Mouse (Mus musculus) heart, adult 2 months (tissue): Measurements from ENCODE around the gene Ltf. TPM values are rescaled to one million over a fixed set of nuclear protein-coding genes. Genes with fewer than 3 reads are reported as not detected.
A peak's percentile ranks its signal among the peaks of the same experiment; 100 is the strongest.

ENCODE experiments used
- DNase-seq, 2 experiments: peaks; one replicate each; pipeline ENCODE4 v3.0.0; 2021
- H3K27ac ChIP-seq: fragments of 200-600 bp; 2 replicates; pipeline ENCODE4 v1.8.1; 2022
- H3K27me3 ChIP-seq: fragments of 200-500 bp; 2 replicates; pipeline ENCODE4 v1.6.1; 2012; ENCODE audit warnings: mild to moderate bottlenecking, low read length, inconsistent platforms, mixed read lengths; ENCODE audit not compliant: control insufficient read depth, insufficient read depth
- H3K36me3 ChIP-seq: fragments of 200-500 bp; 2 replicates; pipeline ENCODE4 v1.6.1; 2012; ENCODE audit warnings: low read length, inconsistent platforms; ENCODE audit not compliant: control insufficient read depth, insufficient read depth
- H3K4me1 ChIP-seq: fragments of 200-500 bp; 2 replicates; pipeline ENCODE4 v1.6.1; 2011; ENCODE audit warnings: low read length; ENCODE audit not compliant: control insufficient read depth, insufficient read depth
- H3K4me3 ChIP-seq: fragments of 200-600 bp; 2 replicates; pipeline ENCODE4 v1.8.1; 2022
- H3K79me2 ChIP-seq: fragments of 200-500 bp; replicated peaks from 2 replicates; pipeline ENCODE4 v1.6.1; 2012; ENCODE audit warnings: mild to moderate bottlenecking, inconsistent platforms, low read length, moderate library complexity, mixed read lengths; ENCODE audit not compliant: control insufficient read depth, insufficient read depth
- H3K9ac ChIP-seq: fragments of 200-500 bp; 2 replicates; pipeline ENCODE4 v1.6.1; 2012; ENCODE audit warnings: low read depth, mild to moderate bottlenecking, control low read depth, inconsistent platforms, low read length, mixed read lengths
- CTCF ChIP-seq: fragments of 200-600 bp; IDR thresholded peaks from 2 replicates; pipeline ENCODE4 v1.8.1; 2022; ENCODE audit warnings: antibody characterized with exemption, mild to moderate bottlenecking, moderate library complexity
- EP300 ChIP-seq: fragments of 200-500 bp; IDR thresholded peaks from 2 replicates; pipeline ENCODE4 v1.6.1; 2011; ENCODE audit warnings: low read depth, low read length, control low read depth; ENCODE audit not compliant: insufficient read depth
- POLR2A ChIP-seq: fragments of 200-500 bp; IDR thresholded peaks from 2 replicates; pipeline ENCODE4 v1.6.1; 2011; ENCODE audit warnings: mild to moderate bottlenecking, low read depth, low read length, control low read depth; ENCODE audit not compliant: insufficient read depth
- WGBS: fragments of 180-500 bp; shearing (Covaris S2); methylation state at CpG from one replicate; pipeline ENCODE4 v1.1.7; 2018; 5-methylcytosine and 5-hydroxymethylcytosine counted together
- intact Hi-C: fragments of 180-260 bp; cut with DNase I; formaldehyde crosslinking; loops from one replicate; pipeline ENCODE4 v1.15.1; 2025
- polyA plus RNA-seq: library from polyadenylated mRNA; depleted of rRNA; stranded (reverse); fragments of >200 nt; gene quantifications from 2 replicates; pipeline ENCODE4 v1.2.3, GENCODE M21; 2012
- total RNA-seq, 2 experiments: library from RNA; stranded (reverse); gene quantifications; 2 replicates each; pipeline ENCODE4 v1.2.3; 2021

Gene Ltf
- total and polyA plus RNA-seq, 3 experiments: 20.1 TPM; not detected in 2

GRCm38 (mm10) chr9:110994716-110995172 lies 24.3 kb upstream of the Ltf start:
- intact Hi-C loops: loop anchor here (5.0 kb wide), 2 partner anchors 72 to 258 kb away; no protein-coding TSS in a partner anchor
- Histone ChIP-seq H3K4me3 (peak overlapping the region; percentile 45), H3K27me3 (no peaks in the 10 kb centered on the region), H3K79me2 (no peaks in the 10 kb centered on the region), H3K27ac (peak overlapping the region; percentile 81), H3K36me3 (no peaks in the 10 kb centered on the region), H3K4me1 (peaks cover 13% of the 10 kb centered on the region), H3K9ac (peak overlapping the region; percentile 9)
- peak; percentile 54; the same call in 1 of the 2 replicates for TF ChIP-seq EP300
- peak; percentile 71 for TF ChIP-seq POLR2A
- TF ChIP-seq CTCF: peak; percentile 55
- WGBS: 12% methylated on average over 13 of the region's 13 CpGs
- DNase-seq: peak; percentile 79 to 87

- H3K4me1 ChIP-seq: peaks cover 13% of the 10 kb centered on the region
- no peaks in the 10 kb centered on the region for H3K36me3 ChIP-seq
- intact Hi-C loops: loop anchor here (1.0 to 5.0 kb wide), 3 partner anchors 75 to 255 kb away; no protein-coding TSS in a partner anchor
- DNase-seq: peak; percentile 68 to 76
- no peaks in the 10 kb centered on the region for H3K27me3 ChIP-seq
- under 1% methylated on average over 5 of the region's 5 CpGs for WGBS
- no peak overlapping the region for H3K27ac ChIP-seq
- peak; percentile 93 for TF ChIP-seq CTCF
- TF ChIP-seq EP300: peak; percentile 99
- no peak for TF ChIP-seq POLR2A
- H3K9ac ChIP-seq: no peak overlapping the region
- no peak overlapping the region for H3K4me3 ChIP-seq
- H3K79me2 ChIP-seq: no peaks in the 10 kb centered on the region
Observed at GRCm38 (mm10) chr9:110997245-110997644, 21.8 kb upstream of the Ltf start.

DNA sequence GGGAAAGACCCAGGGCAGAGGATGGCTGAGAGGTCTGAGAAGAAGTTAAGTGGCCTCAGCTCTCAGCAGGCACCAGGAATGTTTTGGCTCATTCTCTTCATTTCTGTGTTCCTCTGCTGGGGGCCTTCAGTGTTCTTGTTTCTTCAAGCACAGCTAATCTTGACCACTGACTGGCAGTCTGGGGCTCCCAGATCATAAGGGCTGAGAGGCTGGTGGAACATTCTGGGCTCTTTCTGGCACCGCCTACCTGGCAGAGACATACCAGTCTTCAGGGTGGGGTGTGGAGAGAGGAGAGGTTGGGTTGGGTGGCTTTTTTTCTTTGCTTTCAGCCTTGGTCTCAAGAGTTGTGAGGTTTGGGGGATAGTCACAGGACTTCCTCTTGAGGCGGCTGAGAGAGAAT lies 20.0 kb upstream of the Ltf start:
- H3K36me3 ChIP-seq: no peaks in the 10 kb centered on the region
- peaks cover 13% of the 10 kb centered on the region for H3K4me1 ChIP-seq
- H3K9ac ChIP-seq: no peak overlapping the region
- TF ChIP-seq POLR2A: no peak
- no peak for TF ChIP-seq EP300
- TF ChIP-seq CTCF: no peak
- no peak overlapping the region for H3K4me3 ChIP-seq
- peak overlapping the region; percentile 47 for H3K27ac ChIP-seq
- H3K27me3 ChIP-seq: no peaks in the 10 kb centered on the region
- no peaks in the 10 kb centered on the region for H3K79me2 ChIP-seq
- intact Hi-C loops: loop anchor here (5.0 kb wide), 2 partner anchors 77 to 253 kb away; no protein-coding TSS in a partner anchor
- DNase-seq: no peak
- 73% methylated on average over 2 of the region's 2 CpGs for WGBS

- Histone ChIP-seq H3K4me3 (no peak overlapping the region), H3K4me1 (peaks cover 12% of the 10 kb centered on the region), H3K9ac (no peak overlapping the region), H3K36me3 (no peaks in the 10 kb centered on the region), H3K27me3 (no peaks in the 10 kb centered on the region), H3K79me2 (no peaks in the 10 kb centered on the region), H3K27ac (peak overlapping the region; percentile 3; the same call in 1 of the 2 replicates)
- intact Hi-C loops: loop anchor here (5.0 kb wide), 2 partner anchors 78 to 252 kb away; no protein-coding TSS in a partner anchor
- TF ChIP-seq CTCF (no peak), EP300 (0 out of 2 replicates have a peak, but pooled peaks have one; percentile 50)
- peak; percentile 52 to 60 for DNase-seq
- 41% methylated on average over 10 of the region's 10 CpGs for WGBS
Observed at GRCm38 (mm10) chr9:110999856-111000255, 19.2 kb upstream of the Ltf start.

- Histone ChIP-seq H3K9ac (no peak overlapping the region), H3K27me3 (no peaks in the 10 kb centered on the region), H3K79me2 (no peaks in the 10 kb centered on the region), H3K27ac (no peak overlapping the region), H3K36me3 (no peaks in the 10 kb centered on the region), H3K4me3 (no peak overlapping the region), H3K4me1 (peaks cover 10% of the 10 kb centered on the region)
- DNase-seq: no peak
- intact Hi-C loops: no loop called here
- TF ChIP-seq POLR2A: no peak
- 89% methylated on average over 12 of the region's 12 CpGs for WGBS
Observed at GRCm38 (mm10) chr9:111001621-111002020, 17.4 kb upstream of the Ltf start.

GRCm38 (mm10) chr9:111003279-111003678 lies 15.8 kb upstream of the Ltf start:
- TF ChIP-seq EP300: no peak
- no peak for TF ChIP-seq POLR2A
- no peak for TF ChIP-seq CTCF
- H3K9ac ChIP-seq: no peak overlapping the region
- WGBS: 91% methylated on average over 9 of the region's 9 CpGs
- no peak for DNase-seq
- H3K27me3 ChIP-seq: no peaks in the 10 kb centered on the region
- H3K27ac ChIP-seq: no peak overlapping the region
- intact Hi-C loops: no loop called here
- H3K79me2 ChIP-seq: no peaks in the 10 kb centered on the region
- H3K4me1 ChIP-seq: peaks cover 9% of the 10 kb centered on the region
- no peak overlapping the region for H3K4me3 ChIP-seq
- H3K36me3 ChIP-seq: no peaks in the 10 kb centered on the region
